Mouse (Mus musculus): ENCODE measurements around the gene Snrnp40.

- TF ChIP-seq CTCF (IDR thresholded peaks at IDR 0.05; ENCODE audit: low read depth, low read length) (no peak), POLR2A (IDR thresholded peaks at IDR 0.05; ENCODE audit: insufficient read depth, low read length) (no peak)
Measured at GRCm38 (mm10) chr4:130313552-130313951, 46.4 kb upstream of the Snrnp40 start.
